Mouse (Mus musculus) gonadal fat pad, adult 2 months (tissue): Measurements from ENCODE around the gene Itgb4. TPM values are rescaled to one million over a fixed set of nuclear protein-coding genes. Genes with fewer than 3 reads are reported as not detected.

ENCODE experiments used
- DNase-seq: peaks from one replicate; pipeline ENCODE4 v3.0.0-alpha.2; 2012; ENCODE audit warnings: low read depth
- polyA plus RNA-seq: library from polyadenylated mRNA; depleted of rRNA; stranded (reverse); fragments of >200 nt; gene quantifications from 2 replicates; pipeline ENCODE4 v1.2.3, GENCODE M21; 2012

Gene Itgb4
- polyA plus RNA-seq, 1 experiment, result 9.3 TPM

- no peak for DNase-seq
Observed at GRCm38 (mm10) chr11:116028177-116028865, 53.8 kb downstream of the Itgb4 start.

GRCm38 (mm10) chr11:116029086-116029865 lies 54.8 kb downstream of the Itgb4 start:
- no peak for DNase-seq

- DNase-seq, result peak; percentile 95
Observed at GRCm38 (mm10) chr11:116030088-116030897, 55.8 kb downstream of the Itgb4 start, which contains the start of gene Unk. Unk (plus strand) TSS chr11:116030322.

GRCm38 (mm10) chr11:116030898-116031845 lies 56.7 kb downstream of the Itgb4 start:
- DNase-seq, result no peak

- DNase-seq, result no peak
Observed at GRCm38 (mm10) chr11:116034584-116034983, 60.1 kb downstream of the Itgb4 start.

- DNase-seq, result no peak
Observed at GRCm38 (mm10) chr11:116036671-116037070, 62.2 kb downstream of the Itgb4 start.

GRCm38 (mm10) chr11:116037826-116038225 lies 63.3 kb downstream of the Itgb4 start:
- no peak for DNase-seq

- no peak for DNase-seq
Observed at GRCm38 (mm10) chr11:116040593-116040992, 66.1 kb downstream of the Itgb4 start.

GRCm38 (mm10) chr11:116041833-116042232 lies 67.3 kb downstream of the Itgb4 start:
- DNase-seq, result no peak

GRCm38 (mm10) chr11:116042372-116043138 lies 68.0 kb downstream of the Itgb4 start:
- DNase-seq, result no peak

- no peak for DNase-seq
Observed at GRCm38 (mm10) chr11:116043286-116043685, 68.8 kb downstream of the Itgb4 start.

GRCm38 (mm10) chr11:116045173-116045572 lies 70.7 kb downstream of the Itgb4 start:
- no peak for DNase-seq

GRCm38 (mm10) chr11:116049610-116050009 lies 75.1 kb downstream of the Itgb4 start:
- no peak for DNase-seq

- DNase-seq, result no peak
Observed at GRCm38 (mm10) chr11:116050196-116050595, 75.7 kb downstream of the Itgb4 start.

GRCm38 (mm10) chr11:116053510-116054229 lies 79.2 kb downstream of the Itgb4 start:
- DNase-seq, result no peak

- DNase-seq, result no peak
Observed at GRCm38 (mm10) chr11:116055873-116056272, 81.4 kb downstream of the Itgb4 start.

- no peak for DNase-seq
Observed at GRCm38 (mm10) chr11:116057237-116057881, 82.8 kb downstream of the Itgb4 start.
